Mouse (Mus musculus) testis, postnatal 14 days (tissue): ENCODE measurements around the gene Adamtsl1.

Experiments used
- DNase-seq: peaks from one replicate; pipeline ENCODE4 v3.0.0; 2021; ENCODE audit warnings: low spot score

Gene Adamtsl1

DNA sequence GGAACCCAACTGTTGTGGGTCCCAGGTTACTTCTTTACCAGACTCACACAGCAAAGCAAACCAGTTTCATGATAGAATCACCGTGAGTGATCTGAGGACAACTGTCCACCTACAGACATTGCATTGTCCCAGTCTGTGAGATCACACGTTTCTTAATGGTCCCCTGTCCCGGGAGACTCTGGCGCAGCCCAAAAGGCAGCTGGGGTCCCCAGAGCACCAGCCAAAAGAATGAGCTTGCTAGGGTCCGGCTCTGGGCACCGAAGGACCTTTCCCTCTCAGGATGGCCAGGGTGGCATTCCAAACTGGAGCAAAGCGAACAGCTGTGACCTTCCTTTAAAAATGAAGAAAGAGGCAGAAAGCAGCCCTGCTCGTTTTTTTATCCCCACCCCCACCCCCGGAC is at the start of gene Adamtsl1:
Gene Adamtsl1, plus strand, starts transcription at position 381 of the 400 bp plus-strand sequence.
- no peak for DNase-seq

- DNase-seq = no peak
These were observed 30.4 kb upstream of the Adamtsl1 start for GRCm38 (mm10) chr4:85483586-85483985.

GRCm38 (mm10) chr4:85486316-85486946 is 27.5 kb upstream of the Adamtsl1 start:
- no peak for DNase-seq

GRCm38 (mm10) chr4:85505718-85506117 is 8.3 kb upstream of the Adamtsl1 start:
- DNase-seq = no peak

DNA sequence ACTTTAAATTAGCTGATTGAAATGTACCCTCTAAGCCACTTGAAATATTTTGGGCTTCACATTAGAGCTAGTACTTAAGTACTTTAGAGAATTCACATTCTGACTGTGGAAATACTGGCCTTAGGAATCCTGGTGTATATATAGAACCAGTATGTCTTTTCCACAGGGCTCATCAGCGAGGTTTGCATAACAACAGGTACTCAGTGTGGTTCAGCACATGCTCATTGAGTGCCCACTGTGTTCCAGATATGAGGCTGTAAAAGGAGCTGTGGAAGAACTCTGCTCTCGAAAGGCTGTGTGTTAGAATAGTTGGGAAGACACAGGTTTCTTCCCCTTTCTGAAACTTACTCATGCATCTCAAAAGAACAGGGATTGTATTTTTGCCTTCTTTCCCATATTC is 7.0 kb upstream of the Adamtsl1 start:
- DNase-seq = no peak

GRCm38 (mm10) chr4:85507491-85507890 is 6.5 kb upstream of the Adamtsl1 start:
- DNase-seq = no peak

- peak; percentile 19 for DNase-seq
These were observed 684 bp upstream of the Adamtsl1 start for GRCm38 (mm10) chr4:85513288-85513687.

DNA sequence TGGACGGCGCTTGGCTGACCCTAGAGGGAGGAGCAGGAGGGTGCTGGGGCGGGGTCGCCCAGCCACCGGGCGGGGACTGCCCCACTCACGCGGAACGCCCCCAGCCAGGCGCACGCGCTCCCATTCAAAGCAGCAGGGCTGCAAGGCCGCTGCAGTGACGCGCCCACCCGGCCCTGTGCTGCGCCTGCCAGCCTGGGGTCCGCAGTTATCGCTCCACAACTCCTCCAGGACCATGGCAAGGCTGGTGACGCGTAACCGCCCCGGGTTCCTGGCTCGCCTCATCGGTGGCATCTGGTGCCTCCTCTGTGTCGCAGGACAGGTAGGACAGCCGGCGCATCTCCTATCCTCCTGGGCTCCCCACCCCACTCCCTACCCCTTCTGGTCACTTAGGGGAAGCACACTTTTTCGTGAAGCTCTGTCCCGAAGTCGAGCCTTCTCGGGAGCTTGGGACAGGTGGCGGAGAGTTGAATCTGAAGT is 271 bp downstream of the Adamtsl1 start:
- peak; percentile 17 for DNase-seq

DNA sequence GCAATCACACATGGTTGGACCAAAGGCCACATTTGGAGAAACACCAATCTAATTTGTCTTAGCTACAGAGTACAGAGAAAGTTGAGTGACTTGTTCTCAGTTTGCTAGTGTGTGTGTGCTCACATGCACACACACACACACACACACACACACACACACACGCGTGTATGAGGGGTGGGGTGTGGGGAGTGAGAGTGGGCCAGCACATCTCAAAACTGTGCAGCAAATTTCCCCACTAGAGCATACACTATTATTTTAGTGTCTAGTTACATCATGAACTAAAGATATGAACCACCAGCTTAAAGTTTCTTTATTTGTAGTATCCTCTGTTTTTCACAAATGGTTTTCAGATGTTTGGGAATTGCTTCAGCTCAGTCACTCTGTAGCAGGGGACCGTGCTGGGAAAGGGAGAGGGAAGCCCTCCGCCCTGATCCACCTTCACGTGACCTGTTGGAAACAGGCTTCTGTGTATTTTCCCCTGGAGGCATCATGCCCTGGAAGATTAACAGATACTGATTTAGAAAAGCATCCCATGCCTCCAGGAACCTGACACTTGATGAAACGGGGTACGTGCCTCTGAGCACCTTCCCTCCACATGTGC is 13.1 kb downstream of the Adamtsl1 start:
- no peak for DNase-seq

- DNase-seq = no peak
These were observed 15.9 kb downstream of the Adamtsl1 start for GRCm38 (mm10) chr4:85529852-85530251.

- DNase-seq = no peak
These were observed 25.7 kb downstream of the Adamtsl1 start for GRCm38 (mm10) chr4:85539677-85540076.

- no peak for DNase-seq
These were observed 29.2 kb downstream of the Adamtsl1 start for GRCm38 (mm10) chr4:85543221-85543620.

GRCm38 (mm10) chr4:85554696-85555095 is 40.7 kb downstream of the Adamtsl1 start:
- no peak for DNase-seq

GRCm38 (mm10) chr4:85559753-85560152 is 45.8 kb downstream of the Adamtsl1 start:
- no peak for DNase-seq

DNA sequence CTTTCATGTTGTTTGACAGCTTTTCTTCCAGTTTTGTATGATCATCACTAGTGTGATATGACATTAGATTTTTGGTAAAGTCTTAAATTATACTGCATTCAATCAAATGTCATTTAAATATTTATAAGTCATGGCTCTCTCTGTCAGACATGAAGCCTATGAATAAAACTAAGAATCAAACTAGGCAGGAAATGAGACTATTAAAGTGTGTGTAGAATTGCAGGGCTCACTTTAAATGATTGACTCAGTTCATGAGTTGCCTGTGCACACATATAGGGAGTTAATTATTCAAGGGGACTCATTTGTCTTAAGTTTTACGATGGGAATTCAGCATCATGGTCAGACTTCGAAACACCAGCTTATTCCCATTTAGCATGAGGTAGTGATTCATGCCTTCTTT is 71.5 kb downstream of the Adamtsl1 start:
- DNase-seq = no peak

GRCm38 (mm10) chr4:85588928-85589327 is 75.0 kb downstream of the Adamtsl1 start:
- no peak for DNase-seq

DNA sequence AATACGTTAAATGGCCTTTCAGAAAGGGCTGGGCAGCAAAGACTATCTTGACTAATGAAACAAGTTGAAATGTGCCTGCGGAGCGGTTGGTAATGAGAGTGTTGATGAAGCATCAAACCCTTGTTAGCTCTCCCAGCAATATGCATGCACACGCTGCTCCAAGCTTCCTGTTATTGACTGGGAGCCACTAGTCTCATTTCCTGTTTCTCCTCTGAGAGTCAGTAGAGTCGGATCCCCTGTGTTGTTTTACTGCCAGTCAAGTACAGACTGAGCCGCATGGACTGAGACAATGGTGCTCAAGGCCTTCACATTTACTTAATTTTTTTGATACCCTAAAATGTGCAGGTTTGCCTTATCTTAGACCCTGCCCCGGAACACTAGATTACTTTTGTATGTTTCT is 77.1 kb downstream of the Adamtsl1 start:
- DNase-seq = no peak

- DNase-seq = no peak
These were observed 80.2 kb downstream of the Adamtsl1 start for GRCm38 (mm10) chr4:85594159-85594558.

GRCm38 (mm10) chr4:85613331-85613730 is 99.4 kb downstream of the Adamtsl1 start:
- no peak for DNase-seq

DNA sequence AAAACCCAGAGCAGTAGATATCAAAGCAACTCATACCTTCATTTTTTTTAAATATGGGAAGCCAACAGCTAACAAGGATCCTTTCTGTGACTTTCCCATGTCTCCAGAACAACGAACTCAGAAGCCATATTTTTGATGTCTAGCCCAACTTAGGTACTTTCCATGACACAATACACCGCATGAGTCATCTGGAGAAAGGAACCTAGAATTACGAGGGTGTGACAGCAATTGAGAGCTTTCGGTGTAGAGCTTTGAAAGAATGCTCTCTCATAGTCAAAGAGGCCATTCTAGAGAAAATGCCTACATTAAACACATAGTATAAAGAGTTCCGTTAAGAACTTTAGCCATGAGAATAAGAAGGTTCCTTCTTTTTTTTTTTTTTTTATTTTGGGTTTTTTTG is 104.8 kb downstream of the Adamtsl1 start:
- no peak for DNase-seq

DNA sequence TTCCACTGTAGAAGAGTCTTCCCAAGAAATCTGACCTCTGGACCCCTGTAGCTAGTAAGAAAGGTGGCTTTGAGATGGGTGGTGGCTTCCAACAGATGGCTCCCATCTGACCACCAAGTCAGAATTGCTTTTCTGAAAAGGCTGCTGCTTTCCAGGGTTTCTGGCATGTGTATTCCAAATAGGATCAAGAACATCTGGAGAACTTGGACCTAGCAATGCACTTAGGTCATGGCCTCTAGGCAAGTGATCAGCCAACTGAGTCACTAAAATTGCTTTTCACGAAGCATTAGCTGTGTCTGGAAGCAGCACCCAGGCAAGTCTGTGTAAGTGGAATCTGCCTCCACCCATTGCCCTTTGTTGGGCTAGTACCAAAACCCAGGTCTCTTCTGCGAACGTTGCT is 105.3 kb downstream of the Adamtsl1 start:
- no peak for DNase-seq

DNA sequence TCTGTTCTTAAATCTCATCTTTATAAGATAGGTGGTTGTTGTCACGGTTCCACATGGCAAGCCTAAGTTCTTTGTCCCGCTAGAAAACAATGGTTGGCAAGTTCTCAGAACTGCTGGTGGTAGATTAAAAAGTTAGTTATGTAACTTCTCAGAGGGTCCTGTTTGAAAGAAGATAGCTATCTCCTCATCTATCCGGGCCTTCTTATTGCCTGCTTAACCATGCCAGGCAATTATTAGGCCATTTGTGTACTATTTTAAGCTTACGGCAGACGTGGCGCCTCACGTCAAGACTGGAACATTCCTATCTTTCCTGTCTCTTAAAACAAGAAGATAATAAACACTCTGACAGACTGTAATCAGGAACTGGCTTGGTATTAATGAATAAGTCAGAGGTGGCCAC is 115.4 kb downstream of the Adamtsl1 start:
- DNase-seq = no peak

GRCm38 (mm10) chr4:85669271-85669670 is 155.3 kb downstream of the Adamtsl1 start:
- no peak for DNase-seq

DNA sequence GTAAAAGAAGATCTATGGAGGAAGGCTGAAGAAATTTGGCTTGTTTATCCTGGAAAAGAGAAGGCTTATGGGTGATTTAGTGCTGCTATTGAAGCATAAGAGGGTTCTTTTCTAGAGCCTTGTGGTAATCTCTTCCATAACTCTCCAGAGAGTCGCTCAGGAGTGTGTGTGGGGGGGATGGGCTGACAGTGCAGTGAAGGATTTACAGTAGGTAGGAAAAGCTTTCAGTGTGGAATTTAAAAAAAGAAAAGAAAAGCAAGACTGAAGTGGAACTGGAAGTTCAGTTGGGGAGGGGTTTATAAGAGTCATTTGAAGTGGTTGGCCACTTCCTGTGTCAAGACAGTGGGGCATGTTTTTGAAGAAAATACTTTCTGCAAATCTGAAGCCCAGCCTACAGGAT is 155.8 kb downstream of the Adamtsl1 start:
- no peak for DNase-seq
